Mouse (Mus musculus): ENCODE measurements at regions not wholly inside any gene's neighbourhood (a gene's known extent, or its start where the extent isn't known, plus 50 kb on each side); places are given as distances from the start of the nearest gene placed in this dataset.

GRCm38 (mm10) chr15:61345101-61345500, 422.3 kb upstream of the A1bg start:
- no peak for DNase-seq (ENCODE audit: low spot score)
- intact Hi-C loops (cut with DNase I), result no loop called here

- intact Hi-C loops (cut with DNase I), result no loop called here
Observed at GRCm38 (mm10) chr15:61342618-61343017, 419.8 kb upstream of the A1bg start.

GRCm38 (mm10) chr15:61327925-61328324, 405.1 kb upstream of the A1bg start:
- DNase-seq (ENCODE audit: low spot score), result no peak
- intact Hi-C loops (cut with DNase I), result no loop called here

More at GRCm38 (mm10) chr15:61342618-61343017, 419.8 kb upstream of the A1bg start:
- no peak for DNase-seq (ENCODE audit: low spot score)

- intact Hi-C loops (cut with DNase I), result no loop called here
- no peak for DNase-seq (ENCODE audit: low spot score)
Observed at GRCm38 (mm10) chr15:61322243-61322642, 399.4 kb upstream of the A1bg start.

- DNase-seq (ENCODE audit: low spot score), result no peak
- intact Hi-C loops (cut with DNase I), result no loop called here
Observed at GRCm38 (mm10) chr15:61309452-61310165, 386.8 kb upstream of the A1bg start.

- intact Hi-C loops (cut with DNase I), result no loop called here
- peak; percentile 58 for DNase-seq (ENCODE audit: low spot score)
Observed at GRCm38 (mm10) chr15:61308936-61309335, 386.1 kb upstream of the A1bg start.

- DNase-seq (ENCODE audit: low spot score), result no peak
- intact Hi-C loops (cut with DNase I), result no loop called here
Observed at GRCm38 (mm10) chr15:61304546-61304945, 381.7 kb upstream of the A1bg start.

GRCm38 (mm10) chr15:61299796-61300195, 377.0 kb upstream of the A1bg start:
- no peak for DNase-seq (ENCODE audit: low spot score)
- intact Hi-C loops (cut with DNase I), result no loop called here

- DNase-seq (ENCODE audit: low spot score), result no peak
- intact Hi-C loops (cut with DNase I), result no loop called here
Observed at GRCm38 (mm10) chr15:61297447-61298208, 374.8 kb upstream of the A1bg start.

- no peak for DNase-seq (ENCODE audit: low spot score)
- intact Hi-C loops (cut with DNase I), result no loop called here
Observed at GRCm38 (mm10) chr15:61294616-61295015, 371.8 kb upstream of the A1bg start.

- intact Hi-C loops (cut with DNase I), result no loop called here
- DNase-seq (ENCODE audit: low spot score), result no peak
Observed at GRCm38 (mm10) chr15:61294131-61294530, 371.3 kb upstream of the A1bg start.

- no peak for DNase-seq (ENCODE audit: low spot score)
- intact Hi-C loops (cut with DNase I), result no loop called here
Observed at GRCm38 (mm10) chr15:61268766-61269165, 346.0 kb upstream of the A1bg start.

GRCm38 (mm10) chr15:61259047-61259446, 336.2 kb upstream of the A1bg start:
- intact Hi-C loops (cut with DNase I), result no loop called here
- DNase-seq (ENCODE audit: low spot score), result no peak

GRCm38 (mm10) chr15:61244511-61244910, 321.7 kb upstream of the A1bg start:
- intact Hi-C loops (cut with DNase I), result no loop called here
- DNase-seq (ENCODE audit: low spot score), result no peak

- no peak for DNase-seq (ENCODE audit: low spot score)
- intact Hi-C loops (cut with DNase I), result no loop called here
Observed at GRCm38 (mm10) chr15:61242161-61242681, 319.4 kb upstream of the A1bg start.

- intact Hi-C loops (cut with DNase I), result no loop called here
- DNase-seq (ENCODE audit: low spot score), result no peak
Observed at GRCm38 (mm10) chr15:61241741-61242140, 318.9 kb upstream of the A1bg start.

GRCm38 (mm10) chr15:61240344-61240743, 317.5 kb upstream of the A1bg start:
- intact Hi-C loops (cut with DNase I), result no loop called here
- no peak for DNase-seq (ENCODE audit: low spot score)

GRCm38 (mm10) chr15:61239414-61239813, 316.6 kb upstream of the A1bg start:
- intact Hi-C loops (cut with DNase I), result no loop called here
- DNase-seq (ENCODE audit: low spot score), result no peak

- intact Hi-C loops (cut with DNase I), result no loop called here
- DNase-seq (ENCODE audit: low spot score), result no peak
Observed at GRCm38 (mm10) chr15:61238996-61239395, 316.2 kb upstream of the A1bg start.

GRCm38 (mm10) chr15:61229579-61229978, 306.8 kb upstream of the A1bg start:
- DNase-seq (ENCODE audit: low spot score), result no peak
- intact Hi-C loops (cut with DNase I), result no loop called here

- DNase-seq (ENCODE audit: low spot score), result no peak
- intact Hi-C loops (cut with DNase I), result no loop called here
Observed at GRCm38 (mm10) chr15:61222923-61223322, 300.1 kb upstream of the A1bg start.
